Mouse (Mus musculus) effector memory CD4-positive, alpha-beta T cell, adult 7 months (primary cell): ENCODE measurements around the gene Ttc7b. TPM values are rescaled to one million over a fixed set of nuclear protein-coding genes. Genes with fewer than 3 reads are reported as not detected.

Source experiments
- polyA plus RNA-seq: library from polyadenylated mRNA; unstranded; fragments of 100-300 nt; shearing (Covaris generic); gene quantifications from one replicate; pipeline ENCODE4 v1.2.1, GENCODE M21; 2017

Ttc7b gene
- 51.6 TPM for polyA plus RNA-seq

DNA sequence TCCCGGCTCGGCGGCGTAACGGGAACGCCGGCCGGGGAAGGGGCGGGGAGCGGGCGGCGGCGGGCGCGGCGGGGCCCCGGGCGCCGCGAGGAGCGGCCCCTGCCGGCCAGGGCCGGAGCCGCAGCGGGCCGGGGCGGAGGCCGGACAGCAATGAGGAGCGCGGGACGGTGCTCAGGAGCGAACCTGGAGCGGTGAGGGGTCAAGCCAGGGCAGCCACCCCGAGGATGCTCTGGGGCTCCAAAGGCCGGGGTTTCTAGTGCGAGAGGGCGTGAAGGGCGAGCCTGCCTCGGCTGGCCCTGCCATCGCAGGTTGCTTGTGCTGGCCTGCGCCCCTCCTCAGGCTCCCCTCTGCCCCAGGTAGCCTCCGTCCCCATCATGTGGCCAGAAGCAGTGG lies at the start of gene Ttc7b:
Ttc7b (minus strand) TSS at position 33 of the 393 bp plus-strand sequence.

Other genes with a start within 250 kb of the Ttc7b start
- 14.2 TPM for gene Rps6ka5, start 206.2 kb upstream of the Ttc7b start, polyA plus RNA-seq